Mouse (Mus musculus) neural tube, embryonic 14.5 days (tissue): ENCODE data around the gene Ccdc36. TPM values are rescaled to one million over a fixed set of nuclear protein-coding genes. Genes with fewer than 3 reads are reported as not detected.

Source experiments
- ATAC-seq: fragments of 200-750 bp; cut with Nextera tagmentation; 2 replicates; pipeline ENCODE4 v1.8.0; 2017; ENCODE audit warnings: low read depth, mild to moderate bottlenecking, moderate TSS enrichment, moderate library complexity
- H3K27ac ChIP-seq: fragments of 300-500 bp; sonication (generic); 2 replicates; pipeline ENCODE4 v1.5.1; 2014; ENCODE audit warnings: low read depth, mild to moderate bottlenecking, control low read depth, low read length, moderate library complexity, mixed read lengths
- H3K27me3 ChIP-seq: fragments of 300-500 bp; sonication (generic); 2 replicates; pipeline ENCODE4 v1.6.1; 2014; ENCODE audit warnings: low read length; ENCODE audit not compliant: control insufficient read depth, insufficient read depth
- H3K36me3 ChIP-seq: fragments of 300-500 bp; sonication (generic); 2 replicates; pipeline ENCODE4 v1.6.1; 2014; ENCODE audit warnings: low read length, mixed read lengths; ENCODE audit not compliant: control insufficient read depth, insufficient read depth
- H3K4me1 ChIP-seq: fragments of 300-500 bp; sonication (generic); 2 replicates; pipeline ENCODE4 v1.6.1; 2014; ENCODE audit warnings: low read length; ENCODE audit not compliant: control insufficient read depth, insufficient read depth
- H3K4me2 ChIP-seq: fragments of 300-500 bp; sonication (generic); 2 replicates; pipeline ENCODE4 v1.6.1; 2014; ENCODE audit warnings: mild to moderate bottlenecking, low read depth, low read length, control low read depth
- H3K4me3 ChIP-seq: fragments of 300-500 bp; sonication (generic); 2 replicates; pipeline ENCODE4 v1.5.1; 2014; ENCODE audit warnings: low read depth, low read length, control low read depth, mixed read lengths
- H3K9ac ChIP-seq: fragments of 300-500 bp; sonication (generic); replicated peaks from 2 replicates; pipeline ENCODE4 v1.6.1; 2014; ENCODE audit warnings: low read depth, mild to moderate bottlenecking, control low read depth, low read length, mixed read lengths
- H3K9me3 ChIP-seq: fragments of 300-500 bp; sonication (generic); 2 replicates; pipeline ENCODE4 v1.6.1; 2016; ENCODE audit warnings: low read length; ENCODE audit not compliant: control insufficient read depth
- WGBS: fragments of 180-500 bp; shearing (Covaris S2); extraction: QIAGEN DNeasy Blood & Tissue Kit; methylation state at CpG from one replicate; pipeline ENCODE4 v1.1.7; 2014; 5-methylcytosine and 5-hydroxymethylcytosine counted together
- polyA plus RNA-seq: library from polyadenylated mRNA; unstranded; fragments of >200 nt; fragmentation: Nextera tagmentation; extraction: Ambion mirVana; gene quantifications from 2 replicates; pipeline ENCODE4 v1.2.1, GENCODE M21; 2014

Ccdc36 gene
- 1.7 and 1.8 TPM in 2 replicates for polyA plus RNA-seq

GRCm38 (mm10) chr9:108428384-108428783, at the start of gene Ccdc36:
Ccdc36 (minus strand) TSS chr9:108428484.
- Histone ChIP-seq H3K9ac (no peak within 1 kb of the TSS), H3K27me3 (no peaks in the 10 kb centered on the region), H3K36me3 (no peaks in the 10 kb centered on the region), H3K4me1 (no peaks in the 10 kb centered on the region), H3K9me3 (no peaks in the 10 kb centered on the region), H3K4me3 (no peak within 1 kb of the TSS), H3K4me2 (no peak within 1 kb of the TSS), H3K27ac (no peak within 1 kb of the TSS)
- no peak for ATAC-seq

- ATAC-seq: no peak
- Histone ChIP-seq H3K27me3 (no peaks in the 10 kb centered on the region), H3K9me3 (no peaks in the 10 kb centered on the region), H3K36me3 (no peaks in the 10 kb centered on the region), H3K27ac (no peak overlapping the region), H3K4me2 (no peak overlapping the region), H3K4me3 (no peak overlapping the region), H3K4me1 (peaks cover 6% of the 10 kb centered on the region), H3K9ac (no peak overlapping the region)
- WGBS: 75% methylated on average over 1 of the region's 1 CpGs
These were observed 46.2 kb upstream of the Ccdc36 start for GRCm38 (mm10) chr9:108474528-108474927.

- WGBS: 78% methylated on average over 4 of the region's 4 CpGs
These were observed 41.6 kb upstream of the Ccdc36 start for GRCm38 (mm10) chr9:108469845-108470244.

GRCm38 (mm10) chr9:108469430-108469829, 41.1 kb upstream of the Ccdc36 start:
- ATAC-seq: no peak
- WGBS: 84% methylated on average over 5 of the region's 5 CpGs
- H3K4me2 ChIP-seq: no peak overlapping the region
- no peak overlapping the region for H3K4me3 ChIP-seq
- no peak overlapping the region for H3K27ac ChIP-seq
- H3K36me3 ChIP-seq: no peaks in the 10 kb centered on the region; the same call in 1 of the 2 replicates
- no peaks in the 10 kb centered on the region for H3K4me1 ChIP-seq
- no peaks in the 10 kb centered on the region for H3K9me3 ChIP-seq
- H3K9ac ChIP-seq: no peak overlapping the region
- H3K27me3 ChIP-seq: no peaks in the 10 kb centered on the region

More at GRCm38 (mm10) chr9:108469845-108470244, 41.6 kb upstream of the Ccdc36 start:
- no peak overlapping the region for H3K4me3 ChIP-seq
- H3K27me3 ChIP-seq: no peaks in the 10 kb centered on the region
- no peaks in the 10 kb centered on the region for H3K9me3 ChIP-seq
- no peak overlapping the region for H3K4me2 ChIP-seq
- no peaks in the 10 kb centered on the region; the same call in 1 of the 2 replicates for H3K36me3 ChIP-seq
- ATAC-seq: no peak
- no peaks in the 10 kb centered on the region for H3K4me1 ChIP-seq
- H3K9ac ChIP-seq: no peak overlapping the region
- H3K27ac ChIP-seq: no peak overlapping the region

GRCm38 (mm10) chr9:108466219-108466618, 37.9 kb upstream of the Ccdc36 start:
- ATAC-seq: no peak
- Histone ChIP-seq H3K36me3 (peaks cover 10% of the 10 kb centered on the region), H3K4me2 (no peak overlapping the region), H3K27ac (no peak overlapping the region), H3K27me3 (no peaks in the 10 kb centered on the region), H3K4me1 (peaks cover 8% of the 10 kb centered on the region), H3K9me3 (no peaks in the 10 kb centered on the region), H3K9ac (no peak overlapping the region), H3K4me3 (no peak overlapping the region)
- WGBS: 93% methylated on average over 2 of the region's 2 CpGs

- Histone ChIP-seq H3K27ac (no peak overlapping the region), H3K4me3 (no peak overlapping the region), H3K9me3 (no peaks in the 10 kb centered on the region), H3K9ac (no peak overlapping the region), H3K4me2 (no peak overlapping the region), H3K36me3 (peaks cover 10% of the 10 kb centered on the region), H3K27me3 (no peaks in the 10 kb centered on the region), H3K4me1 (peaks cover 10% of the 10 kb centered on the region)
- WGBS: 97% methylated on average over 9 of the region's 9 CpGs
- no peak for ATAC-seq
These were observed 35.4 kb upstream of the Ccdc36 start for GRCm38 (mm10) chr9:108463713-108464112.

GRCm38 (mm10) chr9:108462192-108462591, 33.9 kb upstream of the Ccdc36 start:
- Histone ChIP-seq H3K27me3 (no peaks in the 10 kb centered on the region), H3K9me3 (no peaks in the 10 kb centered on the region), H3K4me3 (no peak overlapping the region), H3K4me1 (peaks cover 10% of the 10 kb centered on the region), H3K27ac (no peak overlapping the region), H3K9ac (no peak overlapping the region), H3K36me3 (peaks cover 10% of the 10 kb centered on the region), H3K4me2 (no peak overlapping the region)
- WGBS: 96% methylated on average over 10 of the region's 10 CpGs
- no peak for ATAC-seq

GRCm38 (mm10) chr9:108461675-108462074, 33.4 kb upstream of the Ccdc36 start:
- H3K4me3 ChIP-seq: peak overlapping the region; percentile 69
- ATAC-seq: no peak
- 94% methylated on average over 5 of the region's 5 CpGs for WGBS
- H3K36me3 ChIP-seq: peaks cover 10% of the 10 kb centered on the region
- H3K9ac ChIP-seq: peak overlapping the region; percentile 72
- peaks cover 10% of the 10 kb centered on the region for H3K4me1 ChIP-seq
- peak overlapping the region; percentile 68 for H3K4me2 ChIP-seq
- no peak overlapping the region for H3K27ac ChIP-seq
- no peaks in the 10 kb centered on the region for H3K9me3 ChIP-seq
- no peaks in the 10 kb centered on the region for H3K27me3 ChIP-seq

GRCm38 (mm10) chr9:108461181-108461631, 32.9 kb upstream of the Ccdc36 start, which contains the start of gene Klhdc8b:
Klhdc8b (minus strand) TSS chr9:108461581.
- no peaks in the 10 kb centered on the region for H3K9me3 ChIP-seq
- H3K27me3 ChIP-seq: no peaks in the 10 kb centered on the region
- H3K4me2 ChIP-seq: peak within 1 kb of the TSS; percentile 68
- H3K4me1 ChIP-seq: peaks cover 10% of the 10 kb centered on the region
- H3K4me3 ChIP-seq: peak within 1 kb of the TSS; percentile 69
- 28% methylated on average over 11 of the region's 11 CpGs for WGBS
- H3K36me3 ChIP-seq: peaks cover 10% of the 10 kb centered on the region
- peak within 1 kb of the TSS; percentile 72 for H3K9ac ChIP-seq
- peak; percentile 32; the same call in 1 of the 2 replicates for ATAC-seq
- peak within 1 kb of the TSS; percentile 73 for H3K27ac ChIP-seq
